Mouse (Mus musculus): ENCODE data around the gene Snapc1.

The Snapc1 gene

GRCm38 (mm10) chr12:73964291-73965281 is at the start of gene Snapc1:
Gene Snapc1, plus strand, starts transcription at chr12:73964481.
- DNase-seq (ENCODE audit: low read depth in 1 of 2, low spot score in 2 of 2), result peak; percentile 91 to 96

- DNase-seq (ENCODE audit: low read depth in 1 of 2, low spot score in 2 of 2), result no peak
Observed at GRCm38 (mm10) chr12:73918479-73918878, 45.8 kb upstream of the Snapc1 start.

GRCm38 (mm10) chr12:73930266-73930665 is 34.0 kb upstream of the Snapc1 start:
- no peak for DNase-seq (ENCODE audit: low read depth in 1 of 2, low spot score in 2 of 2)

GRCm38 (mm10) chr12:73931274-73931673 is 33.0 kb upstream of the Snapc1 start:
- DNase-seq (ENCODE audit: low read depth in 1 of 2, low spot score in 2 of 2), result peak in 1 of 2 experiments; percentile 27

GRCm38 (mm10) chr12:73934528-73934927 is 29.8 kb upstream of the Snapc1 start:
- DNase-seq (ENCODE audit: low read depth in 1 of 2, low spot score in 2 of 2), result no peak

- DNase-seq (ENCODE audit: low read depth in 1 of 2, low spot score in 2 of 2), result no peak
Observed at GRCm38 (mm10) chr12:73937353-73937752, 26.9 kb upstream of the Snapc1 start, which contains the start of gene Gm49321. Gene Gm49321, plus strand, starts transcription at chr12:73937653.

- DNase-seq (ENCODE audit: low read depth in 1 of 2, low spot score in 2 of 2), result no peak
Observed at GRCm38 (mm10) chr12:73939542-73939941, 24.7 kb upstream of the Snapc1 start.

GRCm38 (mm10) chr12:73948415-73948814 is 15.9 kb upstream of the Snapc1 start:
- no peak for DNase-seq (ENCODE audit: low read depth in 1 of 2, low spot score in 2 of 2)

GRCm38 (mm10) chr12:73949318-73950058 is 14.8 kb upstream of the Snapc1 start:
- DNase-seq (ENCODE audit: low read depth in 1 of 2, low spot score in 2 of 2), result no peak

GRCm38 (mm10) chr12:73952879-73953278 is 11.4 kb upstream of the Snapc1 start:
- no peak for DNase-seq (ENCODE audit: low read depth in 1 of 2, low spot score in 2 of 2)

- DNase-seq (ENCODE audit: low read depth in 1 of 2, low spot score in 2 of 2), result no peak
Observed at GRCm38 (mm10) chr12:73953420-73954186, 10.7 kb upstream of the Snapc1 start.

- DNase-seq (ENCODE audit: low read depth in 1 of 2, low spot score in 2 of 2), result no peak
Observed at GRCm38 (mm10) chr12:73954785-73955184, 9.5 kb upstream of the Snapc1 start.

GRCm38 (mm10) chr12:73957676-73958075 is 6.6 kb upstream of the Snapc1 start:
- DNase-seq (ENCODE audit: low read depth in 1 of 2, low spot score in 2 of 2), result no peak

- DNase-seq (ENCODE audit: low read depth in 1 of 2, low spot score in 2 of 2), result no peak
Observed at GRCm38 (mm10) chr12:73958830-73959229, 5.5 kb upstream of the Snapc1 start.

GRCm38 (mm10) chr12:73969142-73969541 is 4.9 kb downstream of the Snapc1 start:
- DNase-seq (ENCODE audit: low read depth in 1 of 2, low spot score in 2 of 2), result no peak

GRCm38 (mm10) chr12:73974584-73974983 is 10.3 kb downstream of the Snapc1 start:
- no peak for DNase-seq (ENCODE audit: low read depth in 1 of 2, low spot score in 2 of 2)

GRCm38 (mm10) chr12:73978144-73978543 is 13.9 kb downstream of the Snapc1 start:
- no peak for DNase-seq (ENCODE audit: low read depth in 1 of 2, low spot score in 2 of 2)

GRCm38 (mm10) chr12:73979667-73980066 is 15.4 kb downstream of the Snapc1 start:
- DNase-seq (ENCODE audit: low read depth in 1 of 2, low spot score in 2 of 2), result no peak

GRCm38 (mm10) chr12:73982533-73982932 is 18.3 kb downstream of the Snapc1 start:
- DNase-seq (ENCODE audit: low read depth in 1 of 2, low spot score in 2 of 2), result no peak

- no peak for DNase-seq (ENCODE audit: low read depth in 1 of 2, low spot score in 2 of 2)
Observed at GRCm38 (mm10) chr12:73986299-73986698, 22.0 kb downstream of the Snapc1 start.

- DNase-seq (ENCODE audit: low read depth in 1 of 2, low spot score in 2 of 2), result no peak
Observed at GRCm38 (mm10) chr12:73988393-73989008, 24.2 kb downstream of the Snapc1 start.

Measured in monocyte, adult 2 months (primary cell).